Mouse (Mus musculus) myocyte (in vitro differentiated cells): Measurements from ENCODE around the gene Met.

Experiments
- E2F4 ChIP-seq: IDR thresholded peaks from one replicate; pipeline ENCODE4 v1.6.1; 2011; ENCODE audit warnings: mild to moderate bottlenecking, control low read depth, moderate library complexity; ENCODE audit not compliant: insufficient read depth
- MYOG ChIP-seq, 3 experiments: IDR thresholded peaks; one replicate each; pipeline ENCODE4 v1.6.1; 2011; ENCODE audit warnings: control low read depth in 2 of 3, low read depth in 2 of 3, mild to moderate bottlenecking in 2 of 3; ENCODE audit not compliant: insufficient read length in 2 of 3, control insufficient read depth in 1 of 3, insufficient read depth in 1 of 3
- POLR2A ChIP-seq: IDR thresholded peaks from one replicate; pipeline ENCODE4 v1.6.1; 2011; ENCODE audit warnings: low read depth, mild to moderate bottlenecking, control low read depth, moderate library complexity; ENCODE audit not compliant: insufficient read length
- SRF ChIP-seq: IDR thresholded peaks from one replicate; pipeline ENCODE4 v1.6.1; 2011; ENCODE audit warnings: low read depth; ENCODE audit not compliant: control insufficient read depth, insufficient read length

GRCm38 (mm10) chr6:17468993-17469392, 5.4 kb downstream of the Met start:
- no peak for TF ChIP-seq E2F4
- TF ChIP-seq SRF, result no peak
- TF ChIP-seq POLR2A, result no peak
- TF ChIP-seq MYOG (IDR thresholded peaks at IDR 0.05; ENCODE audit: control insufficient read depth in 1 of 3, insufficient read depth in 1 of 3, insufficient read length in 2 of 3, low read depth in 2 of 3), result no peak
